Comparison of ENCODE assay signal across 8 mouse cellular contexts in the genomic region with DNA sequence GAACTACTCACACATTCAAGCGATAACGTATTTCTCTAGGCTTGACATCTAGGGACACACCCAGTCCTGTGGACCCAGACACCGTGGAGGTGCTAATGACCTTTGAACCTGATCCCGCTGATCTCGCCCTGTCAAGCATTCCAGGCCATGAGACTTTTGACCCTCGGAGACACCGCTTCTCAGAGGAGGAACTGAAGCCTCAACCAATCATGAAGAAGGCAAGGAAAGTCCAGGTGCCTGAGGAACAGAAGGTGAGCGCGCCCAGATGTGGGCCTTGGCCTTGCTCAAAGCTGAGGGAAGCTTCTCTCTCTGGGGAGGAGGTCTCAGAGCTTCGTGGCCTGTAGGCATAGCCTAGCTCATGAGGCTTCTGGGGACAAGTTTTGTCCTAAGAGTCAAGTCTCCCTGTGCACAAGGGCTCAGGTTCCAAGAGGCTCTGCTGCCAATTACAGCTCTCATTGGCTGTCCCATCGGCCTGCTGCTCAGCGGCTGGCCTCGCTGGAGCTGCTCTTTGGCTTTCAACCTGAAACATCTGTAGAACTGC. TPM values are rescaled to one million over a fixed set of nuclear protein-coding genes. Genes with fewer than 3 reads are reported as not detected.
A peak's percentile ranks its signal among the peaks of the same experiment; 100 is the strongest.
DNase-seq lines count a peak whose midpoint lies in the region; ATAC-seq and TF ChIP-seq lines count a peak whose summit lies in the region.

No protein-coding gene starts in this region.

- no peak overlapping the region for H3K9ac ChIP-seq in midbrain, embryonic 12.5 days (replicated peaks)

- TF ChIP-seq CTCF in cerebellum, adult 2 months (IDR thresholded peaks at IDR 0.05; ENCODE audit: borderline replicate concordance, insufficient read depth, low read depth, low read length): no peak

- no peak for ATAC-seq in midbrain, embryonic 12.5 days (ENCODE audit: low FRiP score, low read depth)

- peaks cover 32% of the 10 kb centered on the region for H3K4me1 ChIP-seq in cerebellum, adult 2 months (ENCODE audit: control insufficient read depth, insufficient read depth, low read length)
- peaks cover 69% of the 10 kb centered on the region for H3K4me1 ChIP-seq in midbrain, embryonic 12.5 days

- TF ChIP-seq POLR2A in cerebellum, adult 2 months (IDR thresholded peaks at IDR 0.05; ENCODE audit: borderline replicate concordance, insufficient read depth, low read length): no peak

- peaks cover 35% of the 10 kb centered on the region for H3K36me3 ChIP-seq in midbrain, embryonic 12.5 days

- peak; percentile 50 for DNase-seq in cerebellum, adult 11 months
- DNase-seq in cerebellum, postnatal 4 days (ENCODE audit: low spot score in 2 of 2): no peak
- peak; percentile 48 to 51 for DNase-seq in cerebellum, adult 2 months
- DNase-seq in heart, adult 8-10 months (ENCODE audit: low spot score): peak; percentile 52
- DNase-seq in kidney, adult 8-10 months: peak; percentile 88 to 91
- no peak for DNase-seq in natural killer cell, adult 2 months (ENCODE audit: low spot score in 2 of 2)
- DNase-seq in layer of hippocampus, adult 18-20 months (ENCODE audit: low spot score in 2 of 2): no peak

- WGBS in cerebellum, adult 2 months: 37% methylated on average over 13 of the region's 13 CpGs
- WGBS in midbrain, embryonic 12.5 days: 58% methylated on average over 13 of the region's 13 CpGs

- H3K27ac ChIP-seq in cerebellum, adult 2 months (ENCODE audit: insufficient read depth, low read length): peak overlapping the region; percentile 64
- peak overlapping the region; percentile 80 for H3K27ac ChIP-seq in midbrain, embryonic 12.5 days (replicated peaks)

- H3K4me2 ChIP-seq in midbrain, embryonic 12.5 days (replicated peaks): peak overlapping the region; percentile 98

- H3K27me3 ChIP-seq in cerebellum, adult 2 months (ENCODE audit: control insufficient read depth, insufficient read depth, low read length): no peaks in the 10 kb centered on the region
- H3K27me3 ChIP-seq in midbrain, embryonic 12.5 days: peaks cover 8% of the 10 kb centered on the region; the same call in 1 of the 2 replicates

- H3K9me3 ChIP-seq in midbrain, embryonic 12.5 days: no peaks in the 10 kb centered on the region

- H3K4me3 ChIP-seq in cerebellum, adult 2 months (replicated peaks; ENCODE audit: insufficient read depth, low read depth, low read length): peak overlapping the region; percentile 46
- no peak overlapping the region for H3K4me3 ChIP-seq in midbrain, embryonic 12.5 days

RNA-seq across cellular contexts. Expression of gene Dbp, which starts 3.4 kb away (rescaled TPM):
- 222 and 239 TPM in 2 replicates for polyA plus RNA-seq in cerebellum, adult 2 months (2012; rRNA removed)
- 100 to 1,000 TPM in 3 of 4 experiments, 10 to 100 TPM in 1; 72.2 to 183 (median 152) TPM for total RNA-seq in heart, adult 8-10 months (2022)
- 4.5 and 4.6 TPM in 2 replicates for polyA plus RNA-seq in midbrain, embryonic 12.5 days (2016; fragmentation: Nextera tagmentation; extraction: Ambion mirVana)
- 10 to 100 TPM; 47.6 to 50.2 TPM for total RNA-seq in layer of hippocampus, adult 18-20 months (2021)

RNA-seq across cellular contexts. Expression of gene Rpl18, which starts 7.0 kb away (rescaled TPM):
- 350 and 359 TPM in 2 replicates for polyA plus RNA-seq in cerebellum, adult 2 months (2012; rRNA removed)
- total RNA-seq in heart, adult 8-10 months (2022): 100 to 1,000 TPM; 552 to 697 (median 598) TPM
- 688 and 721 TPM in 2 replicates for polyA plus RNA-seq in midbrain, embryonic 12.5 days (2016; fragmentation: Nextera tagmentation; extraction: Ambion mirVana)
- 100 to 1,000 TPM; 359 to 364 TPM for total RNA-seq in layer of hippocampus, adult 18-20 months (2021)

RNA-seq across cellular contexts. Expression of gene Car11, which starts 8.6 kb away (rescaled TPM):
- 164 and 166 TPM in 2 replicates for polyA plus RNA-seq in cerebellum, adult 2 months (2012; rRNA removed)
- 1 to 10 TPM; 5.5 to 8.7 (median 8.1) TPM for total RNA-seq in heart, adult 8-10 months (2022)
- 17.0 and 18.8 TPM in 2 replicates for polyA plus RNA-seq in midbrain, embryonic 12.5 days (2016; fragmentation: Nextera tagmentation; extraction: Ambion mirVana)
- total RNA-seq in layer of hippocampus, adult 18-20 months (2021): 100 to 1,000 TPM; 182 TPM

RNA-seq across cellular contexts. Expression of gene Sphk2, which starts 9.5 kb away (rescaled TPM):
- polyA plus RNA-seq in cerebellum, adult 2 months (2012; rRNA removed): 27.7 and 29.3 TPM in 2 replicates
- total RNA-seq in heart, adult 8-10 months (2022): 10 to 100 TPM; 15.3 to 19.3 (median 18.4) TPM
- 24.0 and 25.8 TPM in 2 replicates for polyA plus RNA-seq in midbrain, embryonic 12.5 days (2016; fragmentation: Nextera tagmentation; extraction: Ambion mirVana)
- total RNA-seq in layer of hippocampus, adult 18-20 months (2021): 10 to 100 TPM; 35.8 to 37.2 TPM

RNA-seq across cellular contexts. Expression of gene Fam83e, which starts 12.7 kb away (rescaled TPM):
- polyA plus RNA-seq in cerebellum, adult 2 months (2012; rRNA removed): 0.25 and 0.31 TPM in 2 replicates
- total RNA-seq in heart, adult 8-10 months (2022): under 1 TPM; 0.19 to 0.55 (median 0.44) TPM
- 1.3 and 1.6 TPM in 2 replicates for polyA plus RNA-seq in midbrain, embryonic 12.5 days (2016; fragmentation: Nextera tagmentation; extraction: Ambion mirVana)
- total RNA-seq in layer of hippocampus, adult 18-20 months (2021): under 1 TPM; 0.25 to 0.27 TPM

Comparison
In these comparisons a context has a peak if more than half of its experiments do, and no peak if none do; other contexts are left out.
1. DNase-seq: peak in cerebellum, adult 11 months (single experiment), cerebellum, adult 2 months (2 of 2), heart, adult 8-10 months (single experiment) and kidney, adult 8-10 months (2 of 2); none in cerebellum, postnatal 4 days (0 of 2), natural killer cell, adult 2 months (0 of 2) and layer of hippocampus, adult 18-20 months (0 of 2).
2. RNA of gene Car11, which starts 8.6 kb away (total RNA-seq): 182 TPM in layer of hippocampus, adult 18-20 months; 5.5 to 8.7 TPM in heart, adult 8-10 months; every median in the first group is over 10 times any median in the second.